Mouse (Mus musculus) CH12.LX (cell line): Measurements from ENCODE around the gene Emg1. TPM values are rescaled to one million over a fixed set of nuclear protein-coding genes. Genes with fewer than 3 reads are reported as not detected.

Experiments
- DNase-seq: peaks from one replicate; pipeline ENCODE4 v3.0.0-alpha.2; 2013; ENCODE audit errors: extremely low read depth
- H3K27ac ChIP-seq: 2 replicates; pipeline ENCODE4 v1.5.1; 2012; ENCODE audit warnings: low read depth, mild to moderate bottlenecking, control low read depth, moderate library complexity; ENCODE audit not compliant: insufficient read depth
- H3K27me3 ChIP-seq: replicated peaks from 2 replicates; pipeline ENCODE3; 2012; ENCODE audit warnings: inconsistent platforms
- H3K36me3 ChIP-seq, 2 experiments: replicated peaks in 1 of 2; 2 replicates each; pipeline versions ENCODE3 to v1.6.1; 2012; ENCODE audit warnings: inconsistent platforms in 1 of 2, low read length in 1 of 2, mild to moderate bottlenecking in 1 of 2, mixed read lengths in 1 of 2, moderate library complexity in 1 of 2; ENCODE audit not compliant: control insufficient read depth in 1 of 2, insufficient read depth in 1 of 2
- H3K4me1 ChIP-seq, 2 experiments: 2 replicates each; pipeline ENCODE4 v1.6.1; 2012; ENCODE audit warnings: inconsistent platforms in 1 of 2, moderate library complexity in 1 of 2; ENCODE audit not compliant: insufficient read depth in 2 of 2, control insufficient read depth in 1 of 2
- H3K4me2 ChIP-seq: 2 replicates; pipeline ENCODE4 v1.6.1; 2012; ENCODE audit warnings: low read depth, mild to moderate bottlenecking, control low read depth; ENCODE audit not compliant: poor library complexity, insufficient read depth, severe bottlenecking
- H3K4me3 ChIP-seq, 3 experiments: fragments of 150-350 bp in 1 of 3; sonication (generic) in 1 of 3; replicated peaks in 1 of 3; 2 replicates each; pipeline versions ENCODE3 to v1.5.1; 2011 to 2012; ENCODE audit warnings: low read depth in 2 of 3, low read length in 2 of 3, mild to moderate bottlenecking in 2 of 3, moderate library complexity in 2 of 3, control low read depth in 1 of 3, improper control_type of control experiment in 1 of 3, inconsistent platforms in 1 of 3, mixed read lengths in 1 of 3; ENCODE audit not compliant: poor library complexity in 1 of 3
- H3K79me2 ChIP-seq: replicated peaks from 2 replicates; pipeline ENCODE4 v1.6.1; 2012; ENCODE audit warnings: mild to moderate bottlenecking, moderate library complexity; ENCODE audit not compliant: control insufficient read depth, poor library complexity, insufficient read depth, severe bottlenecking; ENCODE audit errors: extremely low read depth
- H3K9ac ChIP-seq: 2 replicates; pipeline ENCODE4 v1.6.1; 2012; ENCODE audit warnings: low read depth, mild to moderate bottlenecking, control low read depth, moderate library complexity; ENCODE audit not compliant: insufficient read depth
- H3K9me3 ChIP-seq: replicated peaks from 2 replicates; pipeline ENCODE3; 2012; ENCODE audit warnings: low read length, inconsistent platforms, mixed read lengths
- CTCF ChIP-seq, 2 experiments: IDR thresholded peaks in 1 of 2; conservative IDR thresholded peaks in 1 of 2; 2 replicates each; pipeline ENCODE4 v1.5.1; 2011 to 2012; ENCODE audit warnings: low read depth in 2 of 2, low read length in 2 of 2, improper control_type of control experiment in 1 of 2, inconsistent platforms in 1 of 2, mild to moderate bottlenecking in 1 of 2, moderate library complexity in 1 of 2
- E2F4 ChIP-seq: IDR thresholded peaks from 2 replicates; pipeline ENCODE4 v1.6.1; 2011; ENCODE audit warnings: low read depth, low read length, improper control_type of control experiment; ENCODE audit not compliant: insufficient replicate concordance
- HCFC1 ChIP-seq: IDR thresholded peaks from 2 replicates; pipeline ENCODE4 v1.6.1; 2012; ENCODE audit warnings: low read depth, mild to moderate bottlenecking, inconsistent platforms, low read length, improper control_type of control experiment
- IRF4 ChIP-seq: IDR thresholded peaks from 2 replicates; pipeline ENCODE4 v1.6.1; 2014; ENCODE audit warnings: low read depth, mild to moderate bottlenecking, inconsistent platforms, low read length, improper control_type of control experiment
- JUN ChIP-seq: IDR thresholded peaks from 2 replicates; pipeline ENCODE4 v1.6.1; 2011; ENCODE audit warnings: low read depth, mild to moderate bottlenecking, low read length, improper control_type of control experiment, moderate library complexity; ENCODE audit not compliant: insufficient read depth
- JUND ChIP-seq: conservative IDR thresholded peaks from 2 replicates; pipeline ENCODE4 v1.6.1; 2011; ENCODE audit warnings: low read depth, low read length, improper control_type of control experiment
- MAX ChIP-seq: IDR thresholded peaks from 2 replicates; pipeline ENCODE4 v1.6.1; 2011; ENCODE audit warnings: low read length, improper control_type of control experiment
- MAZ ChIP-seq: IDR thresholded peaks from 2 replicates; pipeline ENCODE4 v1.6.1; 2012; ENCODE audit warnings: low read depth, mild to moderate bottlenecking, inconsistent platforms, low read length, improper control_type of control experiment, moderate library complexity
- MYC ChIP-seq: IDR thresholded peaks from 2 replicates; pipeline ENCODE4 v1.6.1; 2011; ENCODE audit warnings: low read depth, mild to moderate bottlenecking, improper control_type of control experiment, low read length
- POLR2AphosphoS2 ChIP-seq: IDR thresholded peaks from 2 replicates; pipeline ENCODE4 v1.6.1; 2011; ENCODE audit warnings: low read depth, low read length, improper control_type of control experiment
- RAD21 ChIP-seq: IDR thresholded peaks from 2 replicates; pipeline ENCODE4 v1.6.1; 2011; ENCODE audit warnings: low read depth, mild to moderate bottlenecking, low read length, improper control_type of control experiment, moderate library complexity
- RCOR1 ChIP-seq: conservative IDR thresholded peaks from 2 replicates; pipeline ENCODE4 v1.6.1; 2012; ENCODE audit warnings: low read depth, mild to moderate bottlenecking, inconsistent platforms, low read length, improper control_type of control experiment
- TCF12 ChIP-seq: IDR thresholded peaks from 2 replicates; pipeline ENCODE4 v1.6.1; 2014; ENCODE audit warnings: low read depth, mild to moderate bottlenecking, inconsistent platforms, low read length, improper control_type of control experiment
- UBTF ChIP-seq: IDR thresholded peaks from 2 replicates; pipeline ENCODE4 v1.6.1; 2012; ENCODE audit warnings: low read depth, mild to moderate bottlenecking, inconsistent platforms, low read length, improper control_type of control experiment, moderate library complexity
- USF2 ChIP-seq: conservative IDR thresholded peaks from 2 replicates; pipeline ENCODE4 v1.6.1; 2011; ENCODE audit warnings: low read depth, low read length, improper control_type of control experiment
- ZC3H11A ChIP-seq: IDR thresholded peaks from 2 replicates; pipeline ENCODE4 v1.6.1; 2012; ENCODE audit warnings: low read depth, mild to moderate bottlenecking, inconsistent platforms, low read length, improper control_type of control experiment
- ZKSCAN1 ChIP-seq: IDR thresholded peaks from 2 replicates; pipeline ENCODE4 v1.6.1; 2012; ENCODE audit warnings: low read depth, inconsistent platforms, low read length, improper control_type of control experiment, borderline replicate concordance
- dilution Hi-C: fragments of 300-500 bp; cut with MboI; formaldehyde crosslinking; loops from 2 replicates; pipeline ENCODE4 v1.14.3; 2020; ENCODE audit warnings: low sequenced_read_pairs; ENCODE audit not compliant: extremely low pct_unique_long_range_greater_than_20kb, extremely low pct_ligation_motif_present
- in situ Hi-C: fragments of 300-500 bp; cut with MboI; formaldehyde crosslinking; loops from 3 replicates; pipeline ENCODE4 v1.14.3; 2019; ENCODE audit warnings: low sequenced_read_pairs, low pct_ligation_motif_present, low pct_unique_long_range_greater_than_20kb, mixed read lengths
- polyA plus RNA-seq: library from polyadenylated mRNA; unstranded; fragments of >175 nt; gene quantifications from 2 replicates; pipeline ENCODE4 v1.2.1, GENCODE M21; 2012; ENCODE audit warnings: low read depth; ENCODE audit not compliant: insufficient read length
- total RNA-seq, 2 experiments: library from RNA; depleted of rRNA; stranded (reverse); fragments of 300-350 nt in 1 of 2; fragments of >200 nt in 1 of 2; gene quantifications; 2 replicates each; pipeline ENCODE4 v1.2.3; 2012 to 2014

Gene Emg1
- total and polyA plus RNA-seq, 3 experiments: 301 to 481 (median 352) TPM

DNA sequence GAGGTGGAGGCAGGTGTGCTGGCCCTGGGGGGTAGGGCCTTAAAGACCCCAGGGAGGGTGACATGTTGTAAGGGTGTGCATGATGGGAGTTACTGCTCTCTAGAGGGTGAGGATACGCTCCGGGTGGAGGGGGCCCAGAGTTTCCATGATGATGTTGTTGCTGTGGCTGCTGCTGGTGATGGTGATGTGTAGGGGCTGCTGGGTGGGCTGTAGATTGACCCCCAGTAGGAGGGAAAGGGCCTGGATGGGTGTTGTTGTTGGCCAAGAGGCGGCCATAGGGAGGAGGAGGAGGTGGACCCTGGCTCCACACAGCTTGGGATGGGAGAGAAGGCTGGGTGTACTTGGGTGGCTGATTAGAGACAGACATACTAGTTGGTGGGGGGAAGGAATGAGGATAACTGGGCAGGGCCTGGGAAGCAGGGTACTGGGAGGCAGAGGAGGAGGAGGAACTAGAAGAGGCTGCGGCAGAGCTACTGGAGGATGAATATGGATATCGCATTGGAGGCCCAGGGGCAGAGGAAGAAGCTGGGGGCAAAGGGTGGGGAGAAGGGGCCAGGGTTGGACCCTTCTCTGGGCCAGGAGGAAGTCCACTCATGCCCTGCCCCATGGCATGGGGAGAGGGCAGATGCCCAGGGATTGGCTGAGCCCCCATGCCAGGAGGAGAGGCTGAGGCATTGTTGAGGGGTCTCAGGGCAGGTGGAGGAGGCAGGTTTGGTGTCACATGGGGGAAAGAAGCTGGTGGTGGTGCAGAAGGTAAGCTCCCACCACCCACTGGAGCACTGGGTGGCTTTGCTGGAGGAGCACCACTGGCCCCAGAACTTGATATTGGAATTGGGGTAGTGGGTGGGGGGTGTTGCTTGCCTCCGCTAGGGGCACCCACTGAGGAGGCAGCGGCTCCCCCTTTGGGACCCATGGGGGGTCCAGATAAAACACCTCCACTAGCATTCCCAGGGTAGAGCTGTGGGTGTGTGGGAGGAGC lies 35.0 kb upstream of the Emg1 start:
- in situ Hi-C loops (no loop called here), dilution Hi-C loops (no loop called here)
- H3K27ac ChIP-seq: no peak overlapping the region
- H3K9ac ChIP-seq: 0 out of 2 replicates have a peak overlapping the region, but pooled peaks have one; percentile 74
- 0 out of 2 replicates have a peak overlapping the region, but pooled peaks have one; percentile 73 for H3K4me2 ChIP-seq
- 0 out of 2 replicates have a peak, but pooled peaks cover 2% of the 10 kb centered on the region for H3K79me2 ChIP-seq
- no peaks in the 10 kb centered on the region for H3K27me3 ChIP-seq
- no peak overlapping the region for H3K4me3 ChIP-seq
- TF ChIP-seq JUND (no peak), HCFC1 (no peak), ZC3H11A (no peak), RAD21 (no peak), RCOR1 (no peak), POLR2AphosphoS2 (no peak), E2F4 (no peak), IRF4 (no peak)
- H3K4me1 ChIP-seq: peaks cover 16 to 41% of the 10 kb centered on the region in 2 experiments
- DNase-seq: no peak
- H3K36me3 ChIP-seq: peaks cover 38 to 71% of the 10 kb centered on the region in 2 experiments
- H3K9me3 ChIP-seq: no peaks in the 10 kb centered on the region

DNA sequence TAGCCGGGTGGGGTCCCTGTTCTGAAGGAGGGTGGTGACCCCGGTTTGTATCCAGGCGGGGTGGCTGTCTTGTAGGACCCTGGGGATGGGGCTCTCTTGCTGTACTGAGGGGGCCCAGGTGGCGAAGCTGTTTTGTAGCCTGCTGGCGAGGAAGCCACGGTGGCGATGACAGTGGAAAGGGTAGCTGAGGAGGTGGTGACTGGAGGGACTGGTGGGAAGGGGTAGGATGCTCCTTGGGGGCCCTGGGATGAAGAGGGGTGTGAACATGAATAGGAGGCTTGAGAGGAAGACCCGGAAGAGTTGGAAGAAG lies 34.3 kb upstream of the Emg1 start:
- peak overlapping the region; percentile 74 for H3K9ac ChIP-seq
- no peaks in the 10 kb centered on the region for H3K9me3 ChIP-seq
- peaks cover 38 to 67% of the 10 kb centered on the region in 2 experiments for H3K36me3 ChIP-seq
- H3K79me2 ChIP-seq: 0 out of 2 replicates have a peak, but pooled peaks cover 2% of the 10 kb centered on the region
- peak overlapping the region; percentile 45 to 63 (median 56) for H3K4me3 ChIP-seq
- H3K27me3 ChIP-seq: no peaks in the 10 kb centered on the region
- peaks cover 16 to 46% of the 10 kb centered on the region in 2 experiments for H3K4me1 ChIP-seq
- no peak for TF ChIP-seq USF2
- TF ChIP-seq E2F4: no peak
- no peak for TF ChIP-seq MAZ
- no peak for TF ChIP-seq MYC
- TF ChIP-seq UBTF: no peak
- TF ChIP-seq TCF12: no peak
- no peak for TF ChIP-seq JUN
- TF ChIP-seq CTCF (conservative IDR thresholded peaks at IDR 0.05 in 1 of 2, IDR thresholded peaks at IDR 0.05 in 1 of 2; ENCODE audit: low read depth in 2 of 2, low read length in 2 of 2): no peak
- no peak for TF ChIP-seq ZKSCAN1
- no peak for TF ChIP-seq MAX
- TF ChIP-seq ZC3H11A: no peak
- TF ChIP-seq, all 38 proteins: peak for 0
- peak overlapping the region; percentile 73 for H3K4me2 ChIP-seq
- in situ Hi-C loops (no loop called here), dilution Hi-C loops (no loop called here)
- no peak for DNase-seq
- H3K27ac ChIP-seq: no peak overlapping the region
